Mouse (Mus musculus) retina, embryonic 14.5 days (tissue): ENCODE measurements around the gene Guk1.

Experiments
- DNase-seq: peaks from one replicate; pipeline ENCODE4 v3.0.0-alpha.2; 2015; ENCODE audit warnings: low spot score

The Guk1 gene

DNA sequence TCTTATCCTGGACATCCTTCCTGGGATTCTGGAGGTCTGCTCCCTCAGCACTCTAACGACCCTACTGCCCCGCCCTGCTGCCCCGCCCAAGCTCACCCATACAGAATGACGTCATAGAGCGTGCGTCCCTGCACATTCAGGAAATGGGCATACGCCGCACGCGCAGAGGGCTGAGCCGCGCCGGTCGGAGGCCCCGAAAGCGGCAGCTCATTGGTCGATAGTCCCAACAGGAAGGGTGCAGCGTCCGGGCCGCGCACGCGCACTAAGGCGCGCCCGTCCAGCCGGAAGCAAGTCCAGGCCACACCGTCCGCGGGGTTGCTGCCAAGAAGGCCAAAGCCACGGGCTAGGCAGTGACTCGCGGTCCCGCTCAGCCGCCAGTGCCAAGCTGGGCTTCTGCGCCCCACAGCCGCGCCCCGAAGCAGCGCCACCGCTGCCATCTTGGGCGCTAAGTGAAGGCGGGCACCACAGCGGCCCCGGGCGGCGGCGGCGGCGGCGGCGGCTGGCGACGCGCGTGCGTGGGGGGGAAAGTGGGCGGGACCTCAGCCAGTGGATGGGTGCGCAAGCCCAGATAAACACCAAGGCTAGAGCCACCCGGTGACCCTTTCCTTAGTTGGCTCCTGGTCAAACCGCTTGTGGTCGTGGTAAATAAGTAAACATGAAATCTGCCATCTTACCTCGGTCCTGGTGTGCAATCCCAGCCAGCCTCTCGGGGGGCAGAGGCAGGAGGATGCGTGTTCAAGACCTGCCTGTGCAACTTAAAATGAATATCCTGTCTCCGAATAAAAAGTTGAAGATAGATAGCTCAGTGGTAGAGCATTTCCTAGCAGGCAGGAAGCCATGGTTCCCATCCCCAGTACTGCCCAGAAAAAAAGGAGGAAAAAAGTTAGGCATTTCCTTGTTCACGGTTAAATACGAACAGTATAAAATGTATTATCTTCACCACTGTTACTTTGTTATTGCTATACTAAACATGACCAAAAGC is 28.5 kb downstream of the Guk1 start, which contains the start of gene Iba57:
Gene Iba57, minus strand, starts transcription at position 485 of the 982 bp plus-strand sequence.
- DNase-seq: peak; percentile 98

DNA sequence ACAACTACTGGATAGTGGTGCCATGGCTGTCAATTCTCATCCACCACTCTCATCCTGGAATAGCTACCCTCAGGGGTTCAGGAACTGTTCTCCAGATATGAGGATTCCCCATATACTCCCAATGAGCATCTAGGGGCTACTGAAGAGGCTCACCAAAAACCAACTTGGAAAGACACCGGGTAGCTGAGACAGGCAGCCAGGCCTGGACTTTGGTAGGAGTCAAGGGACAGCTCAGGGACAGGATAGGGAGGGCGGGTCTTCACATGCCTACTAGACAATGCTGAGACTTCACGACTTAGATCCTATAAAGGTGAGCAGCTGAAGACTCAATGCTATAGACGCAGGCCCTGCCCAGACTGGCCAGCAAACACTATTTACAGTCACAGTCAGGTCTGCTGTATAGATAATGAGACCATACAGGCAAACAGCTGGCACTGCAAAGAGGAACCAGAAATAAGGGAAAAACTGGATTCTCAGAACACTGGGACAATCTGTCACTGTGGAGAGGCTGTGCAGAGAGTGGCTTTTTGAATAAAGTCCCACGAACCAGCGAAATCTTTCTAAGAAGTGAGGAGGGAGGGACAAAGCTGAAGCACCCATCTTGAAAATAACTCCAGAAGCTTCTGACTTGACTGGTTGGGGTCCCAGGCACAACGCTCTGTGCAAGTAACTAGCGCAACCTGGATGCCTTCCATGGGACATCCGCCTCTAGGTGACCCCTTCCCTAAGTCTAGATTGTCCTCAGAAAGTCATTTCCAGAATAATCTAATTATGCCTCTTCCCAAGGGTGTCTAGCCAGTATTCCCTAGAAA is 29.4 kb downstream of the Guk1 start:
- DNase-seq: no peak

DNA sequence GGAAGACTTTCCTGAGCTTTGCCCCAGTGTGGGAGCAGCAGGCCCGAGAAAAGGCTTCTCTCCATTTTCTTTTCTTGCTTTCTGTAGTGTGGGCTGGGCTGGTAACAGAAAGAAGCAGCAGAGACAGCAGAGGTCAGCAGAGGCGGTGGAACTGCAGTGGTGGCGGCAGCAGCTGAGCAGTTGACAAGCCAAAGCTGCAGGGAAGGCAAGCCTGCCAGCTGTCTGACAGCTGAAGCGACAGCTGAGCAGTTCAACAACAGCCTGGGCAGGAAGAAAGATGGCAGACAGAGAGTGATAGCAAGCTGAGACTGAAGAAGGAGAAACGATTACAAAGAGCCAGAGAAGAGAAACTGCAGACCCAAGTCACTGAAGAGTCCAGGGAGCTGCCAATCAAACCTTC is 30.6 kb downstream of the Guk1 start:
- DNase-seq: peak; percentile 13

DNA sequence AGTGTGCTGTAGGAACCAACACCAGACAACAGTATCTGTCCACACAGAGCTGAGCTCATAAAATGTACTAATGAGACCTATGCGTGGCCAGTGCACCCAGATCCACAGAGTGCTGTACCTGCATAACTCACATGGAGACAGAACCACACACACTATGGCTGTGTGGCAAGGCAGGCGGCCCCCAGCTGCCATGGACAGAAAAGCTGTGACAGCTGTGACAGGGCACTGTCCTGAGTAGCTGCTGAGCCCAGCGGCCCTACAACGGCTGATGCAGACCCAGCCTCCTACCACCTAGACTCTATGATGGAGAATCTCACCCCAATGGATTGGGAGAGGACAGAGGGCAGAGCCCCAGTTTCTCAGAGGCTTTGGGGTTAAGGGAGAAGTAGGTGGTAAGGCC is 32.5 kb downstream of the Guk1 start:
- no peak for DNase-seq

DNA sequence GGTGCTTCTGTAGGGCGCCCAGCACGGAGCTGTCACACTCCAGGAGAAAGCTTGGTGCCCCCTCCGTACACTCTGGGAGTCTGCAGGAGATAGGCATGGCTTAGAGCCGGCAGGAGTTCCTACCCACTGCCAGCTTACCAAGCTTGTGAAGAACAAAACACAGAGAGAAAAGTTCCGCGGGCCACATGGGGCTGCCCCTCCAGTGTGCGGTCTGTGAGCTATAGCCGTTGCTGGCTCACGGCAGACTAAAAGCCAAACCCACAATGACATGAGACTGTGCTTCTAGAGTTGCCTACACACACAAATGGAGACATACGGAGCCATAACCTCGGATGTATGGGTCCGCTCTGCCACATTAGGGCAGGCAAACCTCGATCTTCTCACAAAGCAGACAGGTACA is 32.9 kb downstream of the Guk1 start:
- no peak for DNase-seq

DNA sequence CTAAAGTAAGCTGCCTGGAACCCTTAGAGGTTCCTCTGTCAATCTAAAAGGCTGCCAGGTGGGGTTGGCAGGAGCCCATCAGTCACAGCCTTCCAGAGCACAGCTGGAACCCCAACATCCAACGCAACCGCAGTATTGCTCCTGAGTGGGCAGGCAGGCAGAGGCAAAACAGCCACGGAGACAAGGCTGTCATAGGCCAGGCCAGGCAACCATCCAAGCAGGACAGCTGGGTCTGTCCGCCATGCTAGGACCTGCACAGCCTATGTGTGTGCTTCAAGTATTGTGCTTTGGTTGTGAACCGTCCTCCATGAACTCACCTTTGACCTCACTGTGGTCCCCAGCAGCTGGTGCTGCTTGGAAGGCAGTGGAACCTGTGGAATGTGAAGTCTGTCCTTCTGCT is 36.1 kb downstream of the Guk1 start:
- no peak for DNase-seq

DNA sequence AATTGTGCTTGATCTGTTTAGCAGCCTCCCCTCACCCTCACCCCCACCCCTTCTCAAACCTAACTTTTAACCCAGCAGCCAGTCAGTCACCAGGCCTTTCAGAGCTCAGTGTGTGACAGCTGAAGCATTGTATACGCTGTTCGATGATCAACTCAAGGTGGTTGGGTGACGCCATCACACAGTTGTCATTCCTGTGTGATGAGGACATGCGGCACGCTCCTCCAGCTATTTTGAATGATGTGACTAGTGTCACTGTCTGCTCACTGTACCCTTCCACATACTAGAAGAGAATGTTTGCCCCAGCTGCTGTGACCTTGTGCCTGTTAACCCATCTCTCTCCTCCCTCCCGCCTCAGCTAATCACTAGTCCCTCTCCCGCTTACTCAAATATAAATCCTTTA is 37.8 kb downstream of the Guk1 start:
- DNase-seq: no peak

DNA sequence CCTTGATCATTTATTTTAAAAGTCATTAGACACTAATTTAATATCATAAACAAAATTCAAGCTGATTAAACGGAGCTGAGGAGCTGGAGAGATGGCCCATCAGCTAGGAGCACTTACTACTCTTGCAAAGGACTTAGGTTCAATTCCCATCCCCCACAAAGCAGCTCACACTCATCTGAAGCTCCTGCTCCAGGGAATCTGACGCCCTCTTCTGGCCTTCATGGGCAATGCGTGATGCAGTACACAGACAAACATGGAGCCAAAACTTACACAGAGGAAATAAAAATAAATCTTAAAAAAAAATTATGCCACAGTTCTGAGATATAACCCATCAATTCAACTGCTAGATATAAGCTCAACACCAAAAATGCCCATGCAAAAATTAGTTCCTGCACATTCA is 40.3 kb downstream of the Guk1 start:
- DNase-seq: no peak

DNA sequence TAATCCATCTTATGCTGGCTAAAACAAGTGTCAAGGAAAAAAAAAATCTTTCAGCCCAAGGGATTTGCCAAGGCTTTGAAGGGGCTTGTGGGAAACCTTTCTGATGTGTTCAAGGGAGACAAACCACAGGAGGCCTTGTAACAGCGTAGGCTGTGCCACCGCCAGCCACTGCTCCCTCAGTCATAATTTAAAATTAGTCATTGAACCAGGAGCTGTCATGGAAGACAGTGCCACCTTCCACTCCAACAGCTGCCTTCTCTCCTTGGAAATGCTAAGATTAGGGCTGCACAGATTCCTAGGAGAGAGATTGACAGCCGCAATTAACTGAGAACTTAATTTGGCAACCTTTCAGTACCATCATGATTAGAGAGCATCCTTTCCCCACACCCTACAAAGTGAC is 42.7 kb downstream of the Guk1 start:
- DNase-seq: no peak

DNA sequence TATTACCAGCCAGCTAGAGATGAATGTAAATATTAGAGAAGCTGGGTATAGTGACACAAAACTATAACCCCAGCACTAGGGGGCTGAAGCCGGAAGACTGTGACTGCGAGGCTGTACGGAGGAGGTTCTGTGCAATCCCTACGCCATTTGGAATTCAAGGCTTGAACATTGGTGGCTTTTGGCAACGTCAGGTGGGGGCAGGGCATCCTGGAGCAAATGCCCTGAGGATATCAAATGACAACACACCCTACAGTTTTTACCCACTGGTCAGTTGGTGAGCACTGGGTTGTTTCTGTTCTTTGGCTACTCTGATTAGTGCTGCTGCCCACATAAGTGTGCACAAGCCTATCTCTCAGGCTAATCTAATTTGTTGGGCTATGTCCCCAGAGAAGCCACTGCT is 49.0 kb downstream of the Guk1 start:
- DNase-seq: no peak

DNA sequence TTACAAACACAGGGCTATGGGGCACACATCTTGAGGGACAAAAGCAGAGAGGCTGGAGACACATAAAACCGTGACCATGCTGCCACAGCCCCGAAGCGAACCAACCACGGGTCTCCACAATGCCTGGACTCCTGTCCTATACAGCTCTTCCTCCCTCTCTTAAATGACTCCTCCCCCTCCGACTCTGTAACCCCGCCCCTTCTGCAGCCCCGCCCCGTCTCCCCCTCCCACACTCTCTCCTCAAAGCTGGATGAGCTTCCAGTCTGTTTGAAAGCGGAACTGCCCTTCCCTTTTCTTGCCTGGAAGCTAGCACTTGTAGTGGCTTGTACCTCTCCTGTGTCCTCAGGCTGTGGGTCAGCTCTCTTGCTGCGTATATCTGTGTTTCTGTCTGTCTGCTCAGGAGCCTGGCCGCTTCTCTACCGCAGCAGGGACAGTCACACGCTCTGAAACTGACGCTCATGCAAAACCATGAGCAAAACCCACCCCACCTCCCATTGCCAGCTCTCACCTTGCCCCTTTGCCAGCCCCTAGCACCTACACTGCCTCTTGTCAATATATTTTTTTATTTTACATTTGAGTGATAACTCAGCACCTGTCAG is 50.1 kb downstream of the Guk1 start:
- DNase-seq: no peak

DNA sequence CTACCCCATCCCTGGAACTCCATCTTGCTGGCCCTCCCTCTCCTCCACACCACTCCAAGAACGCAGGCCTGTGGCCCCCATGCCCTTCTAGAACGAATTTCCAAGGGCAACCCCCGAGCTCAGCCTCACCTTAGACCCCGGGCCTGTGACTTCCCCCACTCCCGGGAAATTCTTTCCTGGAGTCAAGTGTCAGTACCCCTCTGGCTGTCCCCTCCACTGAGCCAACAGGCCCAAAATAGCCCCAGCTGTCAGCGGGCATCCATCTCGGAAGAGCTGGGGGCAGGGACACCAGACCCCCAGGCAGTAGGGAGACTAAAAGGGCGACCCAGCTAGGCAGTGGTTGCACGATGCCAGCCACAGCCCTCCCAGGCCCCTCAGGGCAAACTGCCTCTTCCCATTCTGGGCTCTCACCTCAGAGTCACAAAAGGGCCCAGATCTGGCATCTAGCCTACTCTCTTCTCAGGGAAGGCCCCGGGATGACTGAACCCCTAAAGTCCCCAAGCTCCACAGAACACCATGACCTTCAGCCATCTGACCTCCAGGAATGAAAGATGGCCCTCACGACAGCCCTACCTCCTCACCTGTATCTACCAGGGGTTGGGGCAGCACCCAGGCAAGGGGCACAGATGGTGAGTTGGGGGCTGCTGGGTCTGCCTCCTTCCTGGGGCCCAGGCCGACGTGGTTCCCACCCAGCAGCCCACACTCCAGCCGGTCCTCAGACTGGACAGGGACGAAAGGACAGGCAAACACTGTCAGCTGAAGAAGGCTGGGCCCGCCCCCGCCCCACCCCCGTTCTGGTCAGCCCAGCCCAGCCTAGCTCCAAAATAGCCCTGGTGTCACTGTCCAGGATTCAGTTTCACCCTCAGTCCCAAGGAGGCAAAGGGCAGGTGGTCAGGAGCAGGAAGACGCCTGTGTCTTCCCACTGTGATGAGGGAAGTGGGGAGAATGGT is 53.2 kb downstream of the Guk1 start:
- no peak for DNase-seq

DNA sequence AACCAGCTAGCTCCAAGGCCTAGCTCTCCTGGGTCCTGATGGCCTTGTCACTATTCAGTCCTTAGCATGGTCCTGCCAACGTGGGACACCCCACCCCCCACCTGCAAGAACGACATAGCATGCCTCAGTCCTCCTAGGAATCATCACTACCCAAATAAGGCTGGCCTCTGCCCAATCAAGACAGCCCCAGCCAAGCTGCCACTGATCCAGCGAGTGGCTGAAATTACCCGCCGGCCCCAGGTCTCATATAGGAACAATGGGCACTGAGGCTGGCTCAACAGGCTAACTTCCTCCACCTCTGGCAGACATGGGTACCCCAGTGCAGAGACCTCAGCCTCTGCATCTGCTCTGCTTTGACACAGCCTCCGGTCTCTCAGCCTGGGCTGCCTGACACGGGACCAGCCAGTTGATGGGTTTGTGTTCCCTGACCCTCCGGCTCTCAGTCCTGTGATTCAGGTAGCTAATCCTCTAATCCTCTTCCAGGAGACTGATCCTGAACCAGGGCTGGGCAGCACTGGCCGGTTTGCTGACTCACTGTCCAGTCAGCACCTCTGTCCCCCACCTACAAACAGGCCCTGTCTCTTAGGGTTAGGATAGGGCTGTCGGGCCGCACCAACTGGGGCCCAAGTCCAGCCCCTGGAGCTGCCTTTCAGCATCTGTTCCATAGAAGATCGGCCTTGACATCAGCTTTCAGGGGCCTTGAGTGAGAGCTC is 54.9 kb downstream of the Guk1 start:
- no peak for DNase-seq

DNA sequence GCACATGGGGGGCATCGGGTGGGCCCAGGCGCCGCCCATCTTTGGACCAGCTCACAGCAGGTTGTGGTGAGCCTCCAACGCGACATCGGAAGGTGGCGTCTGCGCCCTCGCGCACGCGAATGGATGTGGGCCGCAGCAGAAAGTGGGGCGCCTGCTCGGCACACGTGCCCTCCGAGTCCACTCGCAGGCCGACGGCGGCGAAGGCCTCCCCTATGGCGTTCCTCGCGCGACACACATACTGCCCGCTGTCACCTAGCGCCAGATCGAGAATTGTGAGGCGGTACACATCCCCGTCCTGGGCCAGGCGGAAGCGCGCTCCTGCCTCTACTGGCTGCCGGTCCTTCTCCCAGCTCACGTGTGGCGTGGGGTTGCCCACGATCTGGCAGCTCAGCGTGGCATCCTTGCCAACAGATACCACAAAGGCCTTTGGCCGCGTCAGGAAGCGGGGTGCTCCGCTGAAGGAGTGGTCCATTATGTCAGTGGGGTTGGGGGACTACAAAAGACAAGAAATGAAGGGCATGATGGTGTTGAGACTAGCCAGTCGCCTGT is 56.0 kb downstream of the Guk1 start, which contains the start of gene Obscn:
Gene Obscn, minus strand, starts transcription at position 499 of the 549 bp plus-strand sequence.
- DNase-seq: no peak

DNA sequence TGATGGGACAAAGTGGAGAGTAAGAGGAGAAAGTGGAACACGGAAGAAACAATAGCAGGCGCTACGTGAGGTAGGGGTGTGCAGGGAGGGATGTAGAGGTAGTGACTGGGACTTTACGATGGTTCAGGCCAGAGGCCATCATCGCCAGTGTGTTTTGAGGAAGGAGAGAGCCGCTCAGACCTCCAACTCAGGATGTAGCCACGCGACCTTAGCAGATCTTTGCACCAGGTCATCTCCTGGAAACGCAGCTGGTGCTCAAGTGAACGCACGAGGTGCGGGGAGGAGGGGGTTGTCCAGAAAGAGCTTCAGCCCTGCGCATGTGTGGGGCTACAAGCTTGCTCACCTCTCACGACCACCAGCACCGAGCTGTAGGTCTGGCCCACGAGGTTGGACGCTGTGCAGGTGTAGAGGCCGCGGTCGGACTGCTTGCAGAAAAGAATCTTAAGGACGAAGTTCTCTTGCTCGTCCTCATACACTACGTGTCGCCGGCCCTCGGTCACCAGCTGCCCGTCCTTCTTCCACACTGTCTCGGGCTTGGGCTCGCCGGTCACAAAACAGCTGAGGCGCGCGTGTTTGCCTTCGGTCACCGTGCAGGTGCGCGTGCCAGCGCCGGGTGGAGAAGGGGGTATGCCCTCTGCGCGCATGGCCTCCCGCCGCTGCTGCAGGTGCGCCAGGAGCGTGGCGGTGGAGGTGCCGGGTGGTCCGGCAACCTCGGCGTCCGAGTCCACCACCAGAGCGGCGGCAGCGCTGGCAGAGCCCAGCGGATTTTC is 56.8 kb downstream of the Guk1 start:
- DNase-seq: no peak

DNA sequence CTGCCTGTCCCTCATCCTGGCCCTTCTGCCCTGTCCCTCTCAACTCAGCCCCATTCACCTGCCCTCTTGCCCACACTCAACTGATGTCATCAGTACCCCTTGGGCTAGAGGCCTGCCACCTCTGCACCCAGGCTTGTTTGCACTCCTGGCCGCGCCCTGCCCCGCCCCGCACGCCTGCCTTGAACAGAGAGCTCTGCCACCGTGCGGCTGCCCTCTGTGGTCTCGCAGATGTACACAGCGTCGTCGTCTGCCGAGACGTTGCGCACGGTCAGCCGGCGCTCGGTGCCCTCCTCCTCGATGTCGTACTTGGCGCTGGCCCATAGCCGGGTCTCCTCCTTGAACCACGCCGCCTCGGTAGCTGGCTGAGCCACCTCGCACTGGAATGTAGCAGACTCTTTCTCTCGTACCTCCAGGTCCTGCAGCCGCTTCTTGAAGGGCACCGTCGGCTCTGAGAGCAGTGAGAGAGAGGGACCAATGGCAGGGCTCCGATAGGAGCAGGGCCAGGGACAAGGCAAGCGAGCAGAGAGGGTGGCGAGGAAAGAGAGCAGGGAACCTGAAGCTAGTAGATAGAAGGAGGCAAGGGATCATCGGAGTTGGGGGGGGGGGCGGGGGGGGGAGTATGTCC is 57.5 kb downstream of the Guk1 start:
- DNase-seq: peak; percentile 12
